Mouse (Mus musculus): ENCODE measurements around the gene Dcst2. TPM values are rescaled to one million over a fixed set of nuclear protein-coding genes. Genes with fewer than 3 reads are reported as not detected.

Gene Dcst2
- total and polyA plus RNA-seq, 2 experiments from 2014 or later, result 0.20 to 0.31 TPM

GRCm38 (mm10) chr3:89421810-89422473, 60.2 kb downstream of the Dcst2 start:
- H3K4me1 ChIP-seq (ENCODE audit: insufficient read depth, low read length), result peaks cover 14% of the 10 kb centered on the region
- 0 out of 2 replicates have a peak, but pooled peaks cover 3% of the 10 kb centered on the region for H3K36me3 ChIP-seq (ENCODE audit: insufficient read depth, low read length)
- H3K27me3 ChIP-seq (ENCODE audit: insufficient read depth, low read length), result no peaks in the 10 kb centered on the region
- H3K4me3 ChIP-seq (ENCODE audit: low read length), result peak overlapping the region; percentile 38
- H3K27ac ChIP-seq, result peak overlapping the region; percentile 54; the same call in 1 of the 2 replicates
- 6% methylated on average over 21 of the region's 22 CpGs for WGBS
- DNase-seq (ENCODE audit: low spot score) (peak; percentile 40), ATAC-seq (no peak)
- peak overlapping the region; percentile 65 for H3K4me2 ChIP-seq (ENCODE audit: low read depth, low read length)
- no peaks in the 10 kb centered on the region for H3K9me3 ChIP-seq (ENCODE audit: low read length)
- TF ChIP-seq CTCF (IDR thresholded peaks at IDR 0.05; ENCODE audit: low read depth), result no peak
- H3K9ac ChIP-seq (replicated peaks; ENCODE audit: low read length), result peak overlapping the region; percentile 54

- H3K4me2 ChIP-seq (ENCODE audit: low read depth, low read length), result peak overlapping the region; percentile 65
- ATAC-seq (no peak), DNase-seq (ENCODE audit: low spot score) (no peak)
- peaks cover 7% of the 10 kb centered on the region for H3K4me1 ChIP-seq (ENCODE audit: insufficient read depth, low read length)
- 72% methylated on average over 6 of the region's 6 CpGs for WGBS
- no peak overlapping the region for H3K27ac ChIP-seq
- no peak overlapping the region for H3K9ac ChIP-seq (replicated peaks; ENCODE audit: low read length)
- no peaks in the 10 kb centered on the region for H3K9me3 ChIP-seq (ENCODE audit: low read length)
- H3K4me3 ChIP-seq (ENCODE audit: low read length), result peak overlapping the region; percentile 38
- no peaks in the 10 kb centered on the region for H3K27me3 ChIP-seq (ENCODE audit: insufficient read depth, low read length)
- 0 out of 2 replicates have a peak, but pooled peaks cover 8% of the 10 kb centered on the region for H3K36me3 ChIP-seq (ENCODE audit: insufficient read depth, low read length)
- TF ChIP-seq CTCF (IDR thresholded peaks at IDR 0.05; ENCODE audit: low read depth), result no peak
These were observed 60.9 kb downstream of the Dcst2 start for GRCm38 (mm10) chr3:89422556-89423205.

- DNase-seq (ENCODE audit: low spot score) (no peak), ATAC-seq (no peak)
- no peak overlapping the region for H3K9ac ChIP-seq (replicated peaks; ENCODE audit: low read length)
- H3K4me1 ChIP-seq (ENCODE audit: insufficient read depth, low read length), result peaks cover 7% of the 10 kb centered on the region
- no peak overlapping the region for H3K4me3 ChIP-seq (ENCODE audit: low read length)
- H3K27me3 ChIP-seq (ENCODE audit: insufficient read depth, low read length), result no peaks in the 10 kb centered on the region
- H3K4me2 ChIP-seq (ENCODE audit: low read depth, low read length), result no peak overlapping the region
- 0 out of 2 replicates have a peak, but pooled peaks cover 8% of the 10 kb centered on the region for H3K36me3 ChIP-seq (ENCODE audit: insufficient read depth, low read length)
- H3K9me3 ChIP-seq (ENCODE audit: low read length), result no peaks in the 10 kb centered on the region
- WGBS, result 97% methylated on average over 5 of the region's 5 CpGs
- H3K27ac ChIP-seq, result no peak overlapping the region
- no peak for TF ChIP-seq CTCF (IDR thresholded peaks at IDR 0.05; ENCODE audit: low read depth)
These were observed 62.8 kb downstream of the Dcst2 start for GRCm38 (mm10) chr3:89424416-89425140.

GRCm38 (mm10) chr3:89425141-89425525, 63.4 kb downstream of the Dcst2 start:
- H3K4me1 ChIP-seq (ENCODE audit: insufficient read depth, low read length), result peaks cover 7% of the 10 kb centered on the region
- H3K9ac ChIP-seq (replicated peaks; ENCODE audit: low read length), result no peak overlapping the region
- H3K27me3 ChIP-seq (ENCODE audit: insufficient read depth, low read length), result no peaks in the 10 kb centered on the region
- 0 out of 2 replicates have a peak, but pooled peaks cover 8% of the 10 kb centered on the region for H3K36me3 ChIP-seq (ENCODE audit: insufficient read depth, low read length)
- no peak for DNase-seq (ENCODE audit: low spot score)
- H3K9me3 ChIP-seq (ENCODE audit: low read length), result no peaks in the 10 kb centered on the region
- no peak overlapping the region for H3K27ac ChIP-seq
- no peak overlapping the region for H3K4me2 ChIP-seq (ENCODE audit: low read depth, low read length)
- 89% methylated on average over 5 of the region's 5 CpGs for WGBS
- no peak for ATAC-seq
- TF ChIP-seq CTCF (IDR thresholded peaks at IDR 0.05; ENCODE audit: low read depth), result no peak
- no peak overlapping the region for H3K4me3 ChIP-seq (ENCODE audit: low read length)

GRCm38 (mm10) chr3:89425876-89426275, 64.1 kb downstream of the Dcst2 start:
- no peak overlapping the region for H3K4me2 ChIP-seq (ENCODE audit: low read depth, low read length)
- H3K4me3 ChIP-seq (ENCODE audit: low read length), result no peak overlapping the region
- no peak for TF ChIP-seq CTCF (IDR thresholded peaks at IDR 0.05; ENCODE audit: low read depth)
- peaks cover 8% of the 10 kb centered on the region for H3K4me1 ChIP-seq (ENCODE audit: insufficient read depth, low read length)
- no peaks in the 10 kb centered on the region for H3K27me3 ChIP-seq (ENCODE audit: insufficient read depth, low read length)
- H3K36me3 ChIP-seq (ENCODE audit: insufficient read depth, low read length), result 0 out of 2 replicates have a peak, but pooled peaks cover 8% of the 10 kb centered on the region
- DNase-seq (ENCODE audit: low spot score) (no peak), ATAC-seq (no peak)
- H3K9me3 ChIP-seq (ENCODE audit: low read length), result no peaks in the 10 kb centered on the region
- no peak overlapping the region for H3K27ac ChIP-seq
- WGBS, result 92% methylated on average over 4 of the region's 4 CpGs
- H3K9ac ChIP-seq (replicated peaks; ENCODE audit: low read length), result no peak overlapping the region

Other genes with a start within 250 kb of the Dcst2 start
- not detected in 2 replicates for gene Pklr, start 225.8 kb upstream of the Dcst2 start, total RNA-seq (2014; rRNA removed)
- gene Pklr, start 225.8 kb upstream of the Dcst2 start, polyA plus RNA-seq (2015; fragmentation: Nextera tagmentation; extraction: Ambion mirVana), result 0.10 and 0.21 TPM in 2 replicates
- gene Hcn3, start 201.8 kb upstream of the Dcst2 start, total RNA-seq (2014; rRNA removed), result 83.8 and 85.7 TPM in 2 replicates
- 33.5 and 38.1 TPM in 2 replicates for gene Hcn3, start 201.8 kb upstream of the Dcst2 start, polyA plus RNA-seq (2015; fragmentation: Nextera tagmentation; extraction: Ambion mirVana)
- gene Clk2, start 197.2 kb upstream of the Dcst2 start, total RNA-seq (2014; rRNA removed), result 36.3 and 43.1 TPM in 2 replicates
- 13.3 and 13.7 TPM in 2 replicates for gene Clk2, start 197.2 kb upstream of the Dcst2 start, polyA plus RNA-seq (2015; fragmentation: Nextera tagmentation; extraction: Ambion mirVana)
- gene Scamp3, start 184.5 kb upstream of the Dcst2 start, total RNA-seq (2014; rRNA removed), result 60.4 and 77.5 TPM in 2 replicates
- 139 and 143 TPM in 2 replicates for gene Scamp3, start 184.5 kb upstream of the Dcst2 start, polyA plus RNA-seq (2015; fragmentation: Nextera tagmentation; extraction: Ambion mirVana)
- gene Fam189b, start 178.8 kb upstream of the Dcst2 start, total RNA-seq (2014; rRNA removed), result 15.2 and 19.7 TPM in 2 replicates
- 29.1 and 29.2 TPM in 2 replicates for gene Fam189b, start 178.8 kb upstream of the Dcst2 start, polyA plus RNA-seq (2015; fragmentation: Nextera tagmentation; extraction: Ambion mirVana)
- gene Gba, start 159.0 kb upstream of the Dcst2 start, total RNA-seq (2014; rRNA removed), result 62.5 and 77.4 TPM in 2 replicates
- 45.8 and 46.8 TPM in 2 replicates for gene Gba, start 159.0 kb upstream of the Dcst2 start, polyA plus RNA-seq (2015; fragmentation: Nextera tagmentation; extraction: Ambion mirVana)
- gene Thbs3, start 146.8 kb upstream of the Dcst2 start, total RNA-seq (2014; rRNA removed), result 29.4 and 37.9 TPM in 2 replicates
- gene Thbs3, start 146.8 kb upstream of the Dcst2 start, polyA plus RNA-seq (2015; fragmentation: Nextera tagmentation; extraction: Ambion mirVana), result 36.8 and 37.2 TPM in 2 replicates
- 103 and 130 TPM in 2 replicates for gene Mtx1, start 134.9 kb upstream of the Dcst2 start, total RNA-seq (2014; rRNA removed)
- 186 TPM in 2 replicates for gene Mtx1, start 134.9 kb upstream of the Dcst2 start, polyA plus RNA-seq (2015; fragmentation: Nextera tagmentation; extraction: Ambion mirVana)
- 1.9 TPM in 2 replicates for gene Muc1, start 132.9 kb upstream of the Dcst2 start, total RNA-seq (2014; rRNA removed)
- 0.82 and 1.5 TPM in 2 replicates for gene Muc1, start 132.9 kb upstream of the Dcst2 start, polyA plus RNA-seq (2015; fragmentation: Nextera tagmentation; extraction: Ambion mirVana)
- gene Krtcap2, start 116.0 kb upstream of the Dcst2 start, total RNA-seq (2014; rRNA removed), result 74.9 and 111 TPM in 2 replicates
- gene Krtcap2, start 116.0 kb upstream of the Dcst2 start, polyA plus RNA-seq (2015; fragmentation: Nextera tagmentation; extraction: Ambion mirVana), result 250 and 268 TPM in 2 replicates
- gene Trim46, start 115.7 kb upstream of the Dcst2 start, total RNA-seq (2014; rRNA removed), result 97.9 and 101 TPM in 2 replicates
- gene Trim46, start 115.7 kb upstream of the Dcst2 start, polyA plus RNA-seq (2015; fragmentation: Nextera tagmentation; extraction: Ambion mirVana), result 42.9 and 49.8 TPM in 2 replicates
- 295 and 347 TPM in 2 replicates for gene Dpm3, start 102.6 kb upstream of the Dcst2 start, total RNA-seq (2014; rRNA removed)
- gene Dpm3, start 102.6 kb upstream of the Dcst2 start, polyA plus RNA-seq (2015; fragmentation: Nextera tagmentation; extraction: Ambion mirVana), result 95.5 and 97.8 TPM in 2 replicates
- gene Slc50a1, start 91.4 kb upstream of the Dcst2 start, total RNA-seq (2014; rRNA removed), result 30.1 and 30.8 TPM in 2 replicates
- 47.2 and 49.1 TPM in 2 replicates for gene Slc50a1, start 91.4 kb upstream of the Dcst2 start, polyA plus RNA-seq (2015; fragmentation: Nextera tagmentation; extraction: Ambion mirVana)
- gene Efna1, start 80.8 kb upstream of the Dcst2 start, total RNA-seq (2014; rRNA removed), result 3.9 and 5.9 TPM in 2 replicates
- 7.4 and 10.9 TPM in 2 replicates for gene Efna1, start 80.8 kb upstream of the Dcst2 start, polyA plus RNA-seq (2015; fragmentation: Nextera tagmentation; extraction: Ambion mirVana)
- 107 and 171 TPM in 2 replicates for gene Efna3, start 39.0 kb upstream of the Dcst2 start, total RNA-seq (2014; rRNA removed)
- gene Efna3, start 39.0 kb upstream of the Dcst2 start, polyA plus RNA-seq (2015; fragmentation: Nextera tagmentation; extraction: Ambion mirVana), result 57.0 and 61.4 TPM in 2 replicates
- gene Efna4, start 23.9 kb upstream of the Dcst2 start, total RNA-seq (2014; rRNA removed), result 7.6 and 9.6 TPM in 2 replicates
- gene Efna4, start 23.9 kb upstream of the Dcst2 start, polyA plus RNA-seq (2015; fragmentation: Nextera tagmentation; extraction: Ambion mirVana), result 3.5 and 4.2 TPM in 2 replicates
- gene Adam15, start 12.0 kb upstream of the Dcst2 start, total RNA-seq (2014; rRNA removed), result 94.4 and 107 TPM in 2 replicates
- gene Adam15, start 12.0 kb upstream of the Dcst2 start, polyA plus RNA-seq (2015; fragmentation: Nextera tagmentation; extraction: Ambion mirVana), result 67.6 and 73.2 TPM in 2 replicates
- gene Dcst1, start 3.3 kb downstream of the Dcst2 start, total RNA-seq (2014; rRNA removed), result 0.05 TPM in 1 of 2 replicates, not detected in the other
- gene Dcst1, start 3.3 kb downstream of the Dcst2 start, polyA plus RNA-seq (2015; fragmentation: Nextera tagmentation; extraction: Ambion mirVana), result 1.00 and 1.1 TPM in 2 replicates
- 3.7 and 5.4 TPM in 2 replicates for gene Zbtb7b, start 32.8 kb downstream of the Dcst2 start, total RNA-seq (2014; rRNA removed)
- gene Zbtb7b, start 32.8 kb downstream of the Dcst2 start, polyA plus RNA-seq (2015; fragmentation: Nextera tagmentation; extraction: Ambion mirVana), result 0.73 and 0.82 TPM in 2 replicates
- gene Lenep, start 40.8 kb downstream of the Dcst2 start, total RNA-seq (2014; rRNA removed), result not detected in 2 replicates
- gene Lenep, start 40.8 kb downstream of the Dcst2 start, polyA plus RNA-seq (2015; fragmentation: Nextera tagmentation; extraction: Ambion mirVana), result not detected in 2 replicates
- 32.1 and 40.7 TPM in 2 replicates for gene Flad1, start 49.9 kb downstream of the Dcst2 start, total RNA-seq (2014; rRNA removed)
- gene Flad1, start 49.9 kb downstream of the Dcst2 start, polyA plus RNA-seq (2015; fragmentation: Nextera tagmentation; extraction: Ambion mirVana), result 23.8 and 26.8 TPM in 2 replicates
- gene Cks1b, start 56.4 kb downstream of the Dcst2 start, total RNA-seq (2014; rRNA removed), result 43.6 and 45.6 TPM in 2 replicates
- gene Cks1b, start 56.4 kb downstream of the Dcst2 start, polyA plus RNA-seq (2015; fragmentation: Nextera tagmentation; extraction: Ambion mirVana), result 103 and 107 TPM in 2 replicates
- gene Shc1, start 56.5 kb downstream of the Dcst2 start, total RNA-seq (2014; rRNA removed), result 29.6 and 33.4 TPM in 2 replicates
- gene Shc1, start 56.5 kb downstream of the Dcst2 start, polyA plus RNA-seq (2015; fragmentation: Nextera tagmentation; extraction: Ambion mirVana), result 12.8 and 13.9 TPM in 2 replicates
- gene Pygo2, start 68.2 kb downstream of the Dcst2 start, total RNA-seq (2014; rRNA removed), result 74.1 and 74.7 TPM in 2 replicates
- gene Pygo2, start 68.2 kb downstream of the Dcst2 start, polyA plus RNA-seq (2015; fragmentation: Nextera tagmentation; extraction: Ambion mirVana), result 28.8 and 31.0 TPM in 2 replicates
- 22.5 and 33.6 TPM in 2 replicates for gene Pbxip1, start 74.7 kb downstream of the Dcst2 start, total RNA-seq (2014; rRNA removed)
- 28.5 and 31.3 TPM in 2 replicates for gene Pbxip1, start 74.7 kb downstream of the Dcst2 start, polyA plus RNA-seq (2015; fragmentation: Nextera tagmentation; extraction: Ambion mirVana)
- 65.4 and 74.2 TPM in 2 replicates for gene Pmvk, start 92.6 kb downstream of the Dcst2 start, total RNA-seq (2014; rRNA removed)
- 117 and 120 TPM in 2 replicates for gene Pmvk, start 92.6 kb downstream of the Dcst2 start, polyA plus RNA-seq (2015; fragmentation: Nextera tagmentation; extraction: Ambion mirVana)
- gene Kcnn3, start 158.2 kb downstream of the Dcst2 start, total RNA-seq (2014; rRNA removed), result 20.8 and 27.3 TPM in 2 replicates
- gene Kcnn3, start 158.2 kb downstream of the Dcst2 start, polyA plus RNA-seq (2015; fragmentation: Nextera tagmentation; extraction: Ambion mirVana), result 7.2 and 7.4 TPM in 2 replicates

Data from hindbrain, postnatal 0 days (tissue).